Mouse (Mus musculus) heart, postnatal 36 days (tissue): Measurements from ENCODE around the gene Ptpa. TPM values are rescaled to one million over a fixed set of nuclear protein-coding genes. Genes with fewer than 3 reads are reported as not detected.

Source experiments
- DNase-seq, 2 experiments: peaks; one replicate each; pipeline ENCODE4 v3.0.0; 2021 to 2022
- intact Hi-C: fragments of 180-260 bp; cut with DNase I; formaldehyde crosslinking; loops from one replicate; pipeline ENCODE4 v1.15.1; 2025
- microRNA-seq, 2 experiments: library from miRNA; unstranded; fragments of <30 nt; microRNA quantifications; one replicate each; pipeline ENCODE4 v1.2.0; 2021; ENCODE audit warnings: borderline number of aligned reads in 2 of 2
- total RNA-seq, 2 experiments: library from RNA; stranded (reverse); gene quantifications; 2 replicates each; pipeline ENCODE4 v1.2.3; 2021

Gene Ptpa
- total RNA-seq, 2 experiments from 2014 or later, result 82.9 to 85.1 TPM

- intact Hi-C loops, result loop anchor here (2.0 kb wide), 1 partner anchor 69 kb away; no protein-coding TSS in a partner anchor
- DNase-seq, result no peak
These were observed 60.4 kb downstream of the Ptpa start for GRCm38 (mm10) chr2:30476241-30476640.

GRCm38 (mm10) chr2:30478526-30478925 lies 62.7 kb downstream of the Ptpa start:
- intact Hi-C loops, result no loop called here
- no peak for DNase-seq

- peak; percentile 28 to 35 for DNase-seq
- intact Hi-C loops, result no loop called here
These were observed 71.8 kb downstream of the Ptpa start for GRCm38 (mm10) chr2:30487597-30487996.

GRCm38 (mm10) chr2:30490384-30490783 lies 74.5 kb downstream of the Ptpa start:
- intact Hi-C loops, result no loop called here
- no peak for DNase-seq

GRCm38 (mm10) chr2:30495000-30495908 lies 79.4 kb downstream of the Ptpa start:
- intact Hi-C loops, result loop anchor here (5.0 kb wide), 1 partner anchor 77 kb away; no protein-coding TSS in a partner anchor
- no peak for DNase-seq

GRCm38 (mm10) chr2:30495909-30496861 lies 80.3 kb downstream of the Ptpa start:
- peak; percentile 55 to 70 for DNase-seq
- intact Hi-C loops, result loop anchor here (5.0 kb wide), 1 partner anchor 76 kb away; no protein-coding TSS in a partner anchor

Small RNA genes lying within 50 kb of the gene (microRNA-seq; reads per million reads assigned to microRNA genes)
- gene Gm47292, result 0 reads per million in 2 experiments

Other genes with a start within 250 kb of the Ptpa start
- gene Endog, start 244.5 kb upstream of the Ptpa start, total RNA-seq, result 10 to 100 TPM; 91.8 to 92.4 TPM
- gene Spout1, start 237.6 kb upstream of the Ptpa start, total RNA-seq, result 1 to 10 TPM; 5.8 to 6.0 TPM
- 10 to 100 TPM; 40.9 to 42.8 TPM for gene Kyat1, start 210.2 kb upstream of the Ptpa start, total RNA-seq
- 10 to 100 TPM; 56.7 to 67.8 TPM for gene Lrrc8a, start 178.3 kb upstream of the Ptpa start, total RNA-seq
- gene Gm28035, start 175.5 kb upstream of the Ptpa start, total RNA-seq, result 1 to 10 TPM; 4.5 to 5.5 TPM
- gene Phyhd1, start 149.8 kb upstream of the Ptpa start, total RNA-seq, result 100 to 1,000 TPM in 1 of 2 experiments, 10 to 100 TPM in 1; 96.9 to 120 TPM
- 1 to 10 TPM in 1 of 2 experiments, under 1 TPM in 1; 0.92 to 3.1 TPM for gene Gm28038, start 135.0 kb upstream of the Ptpa start, total RNA-seq
- gene Dolk, start 129.7 kb upstream of the Ptpa start, total RNA-seq, result 10 to 100 TPM; 22.4 to 24.7 TPM
- 10 to 100 TPM; 17.0 to 20.5 TPM for gene Nup188, start 129.6 kb upstream of the Ptpa start, total RNA-seq
- 10 to 100 TPM; 41.9 to 43.1 TPM for gene Sh3glb2, start 56.7 kb upstream of the Ptpa start, total RNA-seq
- gene Miga2, start 51.8 kb upstream of the Ptpa start, total RNA-seq, result 10 to 100 TPM; 62.9 to 69.4 TPM
- 1 to 10 TPM; 7.6 to 8.8 TPM for gene Dolpp1, start 23.8 kb upstream of the Ptpa start, total RNA-seq
- gene Crat, start 226 bp upstream of the Ptpa start, total RNA-seq, result 100 to 1,000 TPM; 496 to 534 TPM
- 1 to 10 TPM; 4.6 to 5.6 TPM for gene Ier5l, start 58.2 kb downstream of the Ptpa start, total RNA-seq
- 1 to 10 TPM; 1.5 to 2.3 TPM for gene Cstad, start 179.0 kb downstream of the Ptpa start, total RNA-seq